Mouse (Mus musculus) heart, postnatal 0 days (tissue): ENCODE measurements around the gene Lama4. TPM values are rescaled to one million over a fixed set of nuclear protein-coding genes. Genes with fewer than 3 reads are reported as not detected.

Experiments
- ATAC-seq: fragments of 200-750 bp; cut with Nextera tagmentation; 2 replicates; pipeline ENCODE4 v1.8.0; 2017; ENCODE audit warnings: low read depth, moderate number of reproducible peaks, moderate library complexity; ENCODE audit not compliant: insufficient read depth
- DNase-seq: peaks from one replicate; pipeline ENCODE4 v3.0.0-alpha.2; 2016; ENCODE audit warnings: low spot score
- H3K27ac ChIP-seq: fragments of 300-500 bp; sonication (generic); 2 replicates; pipeline ENCODE4 v1.5.1; 2014; ENCODE audit warnings: low read depth, mild to moderate bottlenecking
- H3K27me3 ChIP-seq: fragments of 300-500 bp; sonication (generic); 2 replicates; pipeline ENCODE4 v1.6.1; 2014; ENCODE audit warnings: low read length, mixed read lengths; ENCODE audit not compliant: control insufficient read depth, insufficient read depth
- H3K36me3 ChIP-seq: fragments of 300-500 bp; sonication (generic); replicated peaks from 2 replicates; pipeline ENCODE4 v1.6.1; 2014; ENCODE audit warnings: low read length, mixed read lengths; ENCODE audit not compliant: control insufficient read depth, insufficient read depth
- H3K4me1 ChIP-seq: fragments of 300-500 bp; sonication (generic); 2 replicates; pipeline ENCODE4 v1.6.1; 2014; ENCODE audit warnings: antibody characterized with exemption; ENCODE audit not compliant: control insufficient read depth, insufficient read depth
- H3K4me2 ChIP-seq: fragments of 300-500 bp; sonication (generic); 2 replicates; pipeline ENCODE4 v1.6.1; 2014; ENCODE audit warnings: low read depth, mild to moderate bottlenecking, low read length, moderate library complexity
- H3K4me3 ChIP-seq: fragments of 300-500 bp; sonication (generic); 2 replicates; pipeline ENCODE4 v1.5.1; 2014; ENCODE audit warnings: low read depth, low read length
- H3K9ac ChIP-seq: fragments of 300-500 bp; sonication (generic); replicated peaks from 2 replicates; pipeline ENCODE4 v1.6.1; 2014; ENCODE audit warnings: low read depth, low read length, mixed read lengths
- H3K9me3 ChIP-seq: fragments of 300-500 bp; sonication (generic); replicated peaks from 2 replicates; pipeline ENCODE4 v1.6.1; 2016; ENCODE audit warnings: low read length; ENCODE audit not compliant: control insufficient read depth
- CTCF ChIP-seq: IDR thresholded peaks from 2 replicates; pipeline ENCODE4 v1.5.1; 2016; ENCODE audit warnings: antibody characterized with exemption, control low read depth, low read depth
- EP300 ChIP-seq: IDR thresholded peaks from 2 replicates; pipeline ENCODE4 v1.6.1; 2016; ENCODE audit warnings: antibody characterized with exemption, low read depth
- WGBS: fragments of 180-500 bp; shearing (Covaris S2); extraction: QIAGEN DNeasy Blood & Tissue Kit; methylation state at CpG from one replicate; pipeline ENCODE4 v1.1.7; 2014; 5-methylcytosine and 5-hydroxymethylcytosine counted together
- polyA plus RNA-seq: library from polyadenylated mRNA; unstranded; fragments of >200 nt; fragmentation: Nextera tagmentation; extraction: Ambion mirVana; gene quantifications from 2 replicates; pipeline ENCODE4 v1.2.1, GENCODE M21; 2015
- total RNA-seq: library from RNA; depleted of rRNA; stranded (reverse); fragments of >200 nt; gene quantifications from 2 replicates; pipeline ENCODE4 v1.2.3, GENCODE M21; 2014; ENCODE audit warnings: low replicate concordance

The Lama4 gene
- total and polyA plus RNA-seq, 2 experiments from 2014 or later = 72.2 to 120 TPM

DNA sequence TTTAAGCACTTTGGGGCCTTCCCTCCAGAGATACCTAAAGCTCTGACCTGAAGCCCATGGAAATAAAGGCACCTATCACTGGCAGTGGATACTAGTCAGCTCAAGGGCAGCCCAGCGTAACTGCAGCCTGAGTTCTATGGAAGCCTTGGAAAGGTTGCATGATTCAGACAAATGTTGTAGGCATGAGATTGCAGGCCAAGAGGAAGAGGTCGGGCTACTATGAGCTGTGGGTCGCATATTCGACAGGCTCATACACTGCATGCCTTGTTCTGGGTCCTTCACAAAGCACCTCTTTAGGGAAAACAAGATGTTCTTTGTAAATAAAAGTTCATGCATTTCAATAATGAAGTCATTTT is 618 bp upstream of the Lama4 start:
- peak; percentile 7 for ATAC-seq
- peaks cover 36% of the 10 kb centered on the region for H3K4me1 ChIP-seq

DNA sequence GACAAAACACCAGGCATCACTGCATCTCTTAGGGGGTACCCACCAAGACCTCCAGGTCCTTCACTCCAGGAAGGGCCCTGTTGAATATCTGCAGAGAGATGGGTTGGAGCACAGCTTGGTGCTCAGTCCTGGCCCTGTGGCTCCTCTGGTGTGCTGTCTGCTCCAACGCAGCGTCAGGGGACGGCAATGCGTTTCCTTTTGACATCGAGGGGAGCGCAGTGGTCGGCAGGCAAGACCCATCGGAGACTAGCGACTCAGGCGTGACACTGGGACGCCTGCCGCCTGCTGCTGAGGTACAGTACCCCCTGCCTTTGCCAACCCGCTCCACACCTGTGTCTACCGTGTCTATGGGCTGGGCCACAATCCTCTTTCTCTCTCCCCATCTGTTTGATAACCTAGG is 542 bp downstream of the Lama4 start:
- Histone ChIP-seq H3K9me3 (no peaks in the 10 kb centered on the region), H3K4me1 (peaks cover 48% of the 10 kb centered on the region), H3K27ac (peak overlapping the region; percentile 88), H3K4me3 (peak overlapping the region; percentile 64), H3K4me2 (peak overlapping the region; percentile 66), H3K36me3 (no peaks in the 10 kb centered on the region; the same call in 1 of the 2 replicates), H3K9ac (peak overlapping the region; percentile 73), H3K27me3 (no peaks in the 10 kb centered on the region)
- WGBS = 1% methylated on average over 14 of the region's 14 CpGs
- peak; percentile 9; the same call in 1 of the 2 replicates for ATAC-seq
- DNase-seq = peak; percentile 37
- TF ChIP-seq CTCF (peak; percentile 7; the same call in 1 of the 2 replicates), EP300 (no peak)

More for the DNA sequence above, 618 bp upstream of the Lama4 start:
- Histone ChIP-seq H3K4me3 (no peak overlapping the region), H3K27ac (peak overlapping the region; percentile 88), H3K9ac (no peak overlapping the region), H3K9me3 (no peaks in the 10 kb centered on the region), H3K4me2 (peak overlapping the region; percentile 66), H3K36me3 (no peaks in the 10 kb centered on the region), H3K27me3 (no peaks in the 10 kb centered on the region)
- 26% methylated on average over 4 of the region's 4 CpGs for WGBS
- no peak for DNase-seq
- no peak for TF ChIP-seq EP300
- TF ChIP-seq CTCF = no peak

DNA sequence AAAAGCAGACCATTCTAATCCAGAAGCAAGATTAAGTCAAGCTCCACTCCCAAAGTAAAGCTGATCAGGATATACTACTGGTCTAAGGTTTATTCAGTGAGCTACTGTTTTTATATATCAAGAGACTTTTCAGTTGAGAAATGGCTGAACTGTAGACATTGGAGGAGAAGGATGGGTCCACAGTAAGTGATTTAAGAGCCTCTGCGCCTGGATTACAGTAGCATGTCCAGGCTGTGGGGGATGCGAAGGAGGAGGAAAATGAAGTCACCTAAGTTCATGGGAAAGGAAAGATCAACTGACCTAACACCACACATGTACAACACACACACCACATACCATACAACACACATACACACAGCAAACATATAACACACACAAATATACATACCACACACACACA is 1.3 kb downstream of the Lama4 start:
- no peaks in the 10 kb centered on the region for H3K9me3 ChIP-seq

DNA sequence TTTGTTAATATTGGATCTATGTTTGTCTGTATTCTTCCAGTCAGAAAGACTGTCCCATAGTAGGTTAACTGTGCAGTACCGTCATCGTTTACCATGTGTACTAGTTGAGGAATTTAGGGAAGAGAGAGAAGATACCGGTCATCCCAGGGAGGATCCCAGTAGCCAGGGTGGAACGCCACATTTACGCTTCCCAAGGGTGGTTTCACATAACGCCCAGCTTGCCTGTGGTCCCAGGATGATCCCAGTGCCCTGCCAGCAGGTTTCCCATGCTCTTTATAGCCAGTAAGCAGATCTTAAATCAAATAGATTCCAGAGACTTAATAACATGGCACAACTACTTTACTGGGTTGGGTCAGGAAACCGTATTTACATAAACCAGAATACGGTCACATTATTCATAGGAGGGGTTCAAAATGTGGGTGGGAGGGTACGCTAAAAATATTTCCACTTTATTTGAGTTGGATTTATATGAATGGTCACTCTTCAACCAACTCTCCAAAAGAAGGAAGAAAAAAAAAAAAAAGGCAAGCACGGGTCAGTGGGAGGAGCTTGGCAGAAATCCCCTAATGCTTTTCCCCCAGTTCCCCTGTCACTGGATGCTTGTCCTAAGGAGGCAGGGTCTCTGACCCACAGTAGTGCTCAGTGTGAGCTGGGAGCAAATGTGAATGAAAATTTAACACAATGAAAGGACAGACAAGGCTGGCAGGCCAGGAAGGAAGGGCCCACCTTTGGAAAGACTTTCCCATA is 3.2 kb downstream of the Lama4 start:
- ATAC-seq = no peak
- peak; percentile 36 for DNase-seq
- H3K4me3 ChIP-seq = peak overlapping the region; percentile 64
- H3K27ac ChIP-seq = peak overlapping the region; percentile 56
- peak overlapping the region; percentile 39 for H3K9ac ChIP-seq
- 21% methylated on average over 10 of the region's 10 CpGs for WGBS
- peak overlapping the region; percentile 66 for H3K4me2 ChIP-seq
- TF ChIP-seq EP300 = no peak
- TF ChIP-seq CTCF = no peak
- no peaks in the 10 kb centered on the region for H3K27me3 ChIP-seq
- peaks cover 41% of the 10 kb centered on the region for H3K4me1 ChIP-seq
- H3K9me3 ChIP-seq = no peaks in the 10 kb centered on the region
- no peaks in the 10 kb centered on the region; the same call in 1 of the 2 replicates for H3K36me3 ChIP-seq

More for the DNA sequence above, 1.3 kb downstream of the Lama4 start:
- TF ChIP-seq CTCF (no peak), EP300 (no peak)
- peak overlapping the region; percentile 88 for H3K27ac ChIP-seq
- peak overlapping the region; percentile 64 for H3K4me3 ChIP-seq
- 18% methylated on average over 2 of the region's 2 CpGs for WGBS
- no peaks in the 10 kb centered on the region; the same call in 1 of the 2 replicates for H3K36me3 ChIP-seq
- ATAC-seq (no peak), DNase-seq (no peak)
- peak overlapping the region; percentile 73 for H3K9ac ChIP-seq
- H3K4me2 ChIP-seq = peak overlapping the region; percentile 66
- H3K27me3 ChIP-seq = no peaks in the 10 kb centered on the region
- H3K4me1 ChIP-seq = peaks cover 49% of the 10 kb centered on the region

DNA sequence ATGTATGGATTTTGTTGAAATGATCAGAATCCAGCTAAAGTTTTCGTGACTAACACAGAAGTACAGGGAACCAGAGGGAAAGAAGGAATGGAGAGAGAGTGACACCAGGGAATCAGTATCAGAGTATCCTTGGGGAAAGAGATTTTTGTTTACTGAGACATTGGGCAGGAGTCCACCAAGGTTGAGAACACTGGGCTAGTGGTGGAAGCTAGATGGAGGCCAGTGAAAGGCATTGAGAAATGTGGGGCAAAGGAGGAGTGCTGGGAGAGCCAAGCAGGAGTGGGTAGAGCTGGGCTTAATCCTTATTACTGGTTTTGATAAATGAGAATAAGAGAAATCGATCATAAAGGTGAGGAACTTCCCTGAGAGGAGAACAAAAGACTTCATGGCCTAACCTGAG is 4.2 kb downstream of the Lama4 start:
- Histone ChIP-seq H3K27ac (peak overlapping the region; percentile 30), H3K9me3 (no peaks in the 10 kb centered on the region), H3K4me2 (peak overlapping the region; percentile 66), H3K36me3 (peaks cover 5% of the 10 kb centered on the region; the same call in 1 of the 2 replicates), H3K27me3 (no peaks in the 10 kb centered on the region), H3K4me3 (peak overlapping the region; percentile 64; the same call in 1 of the 2 replicates), H3K9ac (peak overlapping the region; percentile 39; the same call in 1 of the 2 replicates), H3K4me1 (peaks cover 31% of the 10 kb centered on the region)
- no peak for DNase-seq
- TF ChIP-seq EP300 (no peak), CTCF (no peak)
- 70% methylated on average over 2 of the region's 2 CpGs for WGBS
- ATAC-seq = no peak
